Mouse (Mus musculus): ENCODE measurements around the gene Fam83d.

DNA sequence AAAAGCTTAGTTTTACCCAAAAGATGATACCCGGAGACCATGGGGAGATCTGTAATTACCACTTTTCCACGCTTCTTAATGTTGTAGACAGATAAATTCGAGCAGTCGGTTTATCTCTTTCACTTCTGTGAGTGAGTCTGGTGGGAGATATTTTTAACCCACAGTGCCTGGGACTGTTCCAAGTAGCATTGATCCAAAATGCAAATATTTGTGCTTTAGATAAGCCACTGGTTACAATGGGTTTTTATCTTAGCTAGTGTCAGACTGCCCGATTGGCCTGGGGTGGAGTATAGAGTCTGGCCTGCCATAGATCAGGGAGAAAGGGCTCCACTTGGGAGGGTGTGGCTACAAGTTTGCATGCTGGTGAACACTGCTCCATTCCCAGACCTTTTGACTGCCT, 878 bp downstream of the Fam83d start:
- TF ChIP-seq POLR2A (IDR thresholded peaks at IDR 0.05; ENCODE audit: low read depth, low read length) (no peak), CTCF (IDR thresholded peaks at IDR 0.05; ENCODE audit: extremely low read depth, insufficient read depth, insufficient read length, insufficient replicate concordance) (no peak)

All from spleen, adult 2 months (tissue).